Mouse (Mus musculus) intestine, embryonic 16.5 days (tissue): ENCODE data around the gene Lpar1. TPM values are rescaled to one million over a fixed set of nuclear protein-coding genes. Genes with fewer than 3 reads are reported as not detected.
A peak's percentile ranks its signal among the peaks of the same experiment; 100 is the strongest.

Experiments
- ATAC-seq: fragments of 200-750 bp; cut with Nextera tagmentation; 2 replicates; pipeline ENCODE4 v1.8.0; 2017; ENCODE audit warnings: moderate TSS enrichment, moderate library complexity
- H3K27ac ChIP-seq: fragments of 300-500 bp; sonication (generic); 2 replicates; pipeline ENCODE4 v1.5.1; 2014; ENCODE audit warnings: mild to moderate bottlenecking, low read length
- H3K27me3 ChIP-seq: fragments of 300-500 bp; sonication (generic); replicated peaks from 2 replicates; pipeline ENCODE4 v1.6.1; 2014; ENCODE audit warnings: low read length, control low read depth, mixed read lengths; ENCODE audit not compliant: control insufficient read depth, insufficient read depth
- H3K36me3 ChIP-seq: fragments of 300-500 bp; sonication (generic); 2 replicates; pipeline ENCODE4 v1.6.1; 2014; ENCODE audit warnings: low read length, control low read depth; ENCODE audit not compliant: control insufficient read depth, insufficient read depth
- H3K4me1 ChIP-seq: fragments of 300-500 bp; sonication (generic); 2 replicates; pipeline ENCODE4 v1.6.1; 2014; ENCODE audit warnings: low read length, control low read depth, mixed read lengths; ENCODE audit not compliant: control insufficient read depth, insufficient read depth
- H3K4me2 ChIP-seq: fragments of 300-500 bp; sonication (generic); 2 replicates; pipeline ENCODE4 v1.6.1; 2014; ENCODE audit warnings: low read depth, low read length, control low read depth
- H3K4me3 ChIP-seq: fragments of 300-500 bp; sonication (generic); 2 replicates; pipeline ENCODE4 v1.5.1; 2014; ENCODE audit warnings: mild to moderate bottlenecking, low read length
- H3K9ac ChIP-seq: fragments of 300-500 bp; sonication (generic); 2 replicates; pipeline ENCODE4 v1.6.1; 2014; ENCODE audit warnings: low read depth, low read length
- H3K9me3 ChIP-seq: fragments of 300-500 bp; sonication (generic); 2 replicates; pipeline ENCODE4 v1.6.1; 2016; ENCODE audit warnings: low read length, control low read depth; ENCODE audit not compliant: control insufficient read depth
- WGBS: fragments of 180-500 bp; shearing (Covaris S2); extraction: QIAGEN DNeasy Blood & Tissue Kit; methylation state at CpG from one replicate; pipeline ENCODE4 v1.1.7; 2014; 5-methylcytosine and 5-hydroxymethylcytosine counted together
- microRNA-seq: library from miRNA; unstranded; fragments of <30 nt; microRNA quantifications from one replicate; pipeline ENCODE4, GENCODE M21; 2016
- polyA plus RNA-seq: library from polyadenylated mRNA; unstranded; fragments of >200 nt; fragmentation: Nextera tagmentation; extraction: Ambion mirVana; gene quantifications from 2 replicates; pipeline ENCODE4 v1.2.1, GENCODE M21; 2015

Lpar1 gene
- polyA plus RNA-seq, 1 experiment from 2014 or later, result 54.1 TPM

DNA sequence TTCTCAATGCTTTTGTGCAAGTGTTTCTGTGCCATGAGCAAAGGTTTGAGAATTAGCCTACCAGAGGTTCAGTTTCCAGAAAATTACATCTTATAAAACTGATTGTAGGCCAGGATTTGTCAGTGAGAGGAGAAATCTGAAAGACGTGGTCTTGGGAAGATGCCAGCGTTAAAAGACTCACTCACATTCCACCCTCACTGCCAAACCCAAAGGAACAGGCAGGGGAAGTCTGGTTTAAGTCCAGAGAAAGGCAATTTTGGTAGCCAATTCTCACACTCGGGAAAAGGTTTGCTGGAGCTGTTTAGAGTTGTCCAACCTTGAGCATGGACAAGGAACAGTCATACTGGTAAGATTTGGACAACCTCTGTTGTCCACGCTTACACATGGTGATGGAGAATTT lies 136.4 kb downstream of the Lpar1 start:
- no peak overlapping the region for H3K4me2 ChIP-seq
- ATAC-seq, result no peak
- H3K4me3 ChIP-seq, result no peak overlapping the region
- no peaks in the 10 kb centered on the region for H3K36me3 ChIP-seq
- H3K9me3 ChIP-seq, result peaks cover 4% of the 10 kb centered on the region; the same call in 1 of the 2 replicates
- no peaks in the 10 kb centered on the region for H3K27me3 ChIP-seq
- H3K4me1 ChIP-seq, result no peaks in the 10 kb centered on the region
- 64% methylated on average over 4 of the region's 4 CpGs for WGBS
- no peak overlapping the region for H3K9ac ChIP-seq
- H3K27ac ChIP-seq, result no peak overlapping the region

GRCm38 (mm10) chr4:58415537-58415936 lies 138.2 kb downstream of the Lpar1 start:
- Histone ChIP-seq H3K4me1 (no peaks in the 10 kb centered on the region), H3K27ac (no peak overlapping the region), H3K36me3 (no peaks in the 10 kb centered on the region), H3K4me3 (no peak overlapping the region), H3K9ac (no peak overlapping the region), H3K27me3 (no peaks in the 10 kb centered on the region), H3K9me3 (no peaks in the 10 kb centered on the region), H3K4me2 (no peak overlapping the region)
- no peak for ATAC-seq
- WGBS, result 89% methylated on average over 3 of the region's 3 CpGs

GRCm38 (mm10) chr4:58413188-58414185 lies 140.2 kb downstream of the Lpar1 start:
- no peak overlapping the region for H3K27ac ChIP-seq
- H3K27me3 ChIP-seq, result no peaks in the 10 kb centered on the region
- 70% methylated on average over 13 of the region's 13 CpGs for WGBS
- no peak for ATAC-seq
- H3K4me2 ChIP-seq, result no peak overlapping the region
- no peak overlapping the region for H3K9ac ChIP-seq
- no peaks in the 10 kb centered on the region for H3K9me3 ChIP-seq
- H3K4me1 ChIP-seq, result no peaks in the 10 kb centered on the region
- H3K36me3 ChIP-seq, result no peaks in the 10 kb centered on the region
- H3K4me3 ChIP-seq, result no peak overlapping the region

GRCm38 (mm10) chr4:58401973-58402501 lies 151.7 kb downstream of the Lpar1 start:
- WGBS, result 74% methylated on average over 4 of the region's 4 CpGs
- Histone ChIP-seq H3K4me2 (no peak overlapping the region), H3K27ac (no peak overlapping the region), H3K9ac (no peak overlapping the region), H3K4me3 (no peak overlapping the region), H3K36me3 (no peaks in the 10 kb centered on the region), H3K4me1 (no peaks in the 10 kb centered on the region), H3K9me3 (no peaks in the 10 kb centered on the region), H3K27me3 (no peaks in the 10 kb centered on the region)
- no peak for ATAC-seq

DNA sequence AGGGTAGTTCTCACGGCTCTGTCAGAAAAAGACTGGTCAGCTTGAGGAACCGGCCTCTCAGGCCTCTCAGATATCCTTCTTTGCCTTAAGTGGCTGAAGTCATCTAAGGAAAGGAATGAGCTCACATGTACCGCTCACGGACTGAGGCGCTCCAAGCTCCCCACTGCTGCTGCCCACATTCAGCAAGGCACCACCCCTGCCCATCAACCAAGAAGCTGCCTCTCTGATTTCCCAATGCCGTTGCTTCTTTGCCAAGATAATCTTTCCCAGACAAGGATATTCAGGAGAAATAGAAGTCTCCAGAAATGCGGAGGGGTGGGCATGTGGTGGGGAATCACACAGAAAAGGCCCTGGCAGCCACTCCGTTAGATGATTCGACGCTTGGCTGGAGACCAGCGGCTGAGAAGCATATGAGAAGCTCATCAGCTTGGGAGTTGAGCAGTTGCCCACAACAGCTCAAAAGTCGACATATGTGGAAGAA lies 152.8 kb downstream of the Lpar1 start:
- Histone ChIP-seq H3K4me1 (no peaks in the 10 kb centered on the region), H3K9me3 (no peaks in the 10 kb centered on the region), H3K36me3 (no peaks in the 10 kb centered on the region), H3K4me3 (no peak overlapping the region), H3K4me2 (no peak overlapping the region), H3K27ac (no peak overlapping the region), H3K27me3 (no peaks in the 10 kb centered on the region), H3K9ac (no peak overlapping the region)
- WGBS, result 80% methylated on average over 12 of the region's 12 CpGs
- peak; percentile 21; the same call in 1 of the 2 replicates for ATAC-seq

Small RNA genes lying within 50 kb of the gene (microRNA-seq; reads per million reads assigned to microRNA genes)
- gene Mir3095, result 0.91 reads per million

Other genes starting within 250 kb of the Lpar1 start
- not detected in 2 replicates for gene Olfr267, start 233.8 kb upstream of the Lpar1 start, polyA plus RNA-seq